Mouse (Mus musculus) ovary, postnatal 10 days (tissue): ENCODE data around the gene Gm9376.

Experiments
- DNase-seq: peaks from one replicate; pipeline ENCODE4 v3.0.0; 2022; ENCODE audit warnings: low spot score

The Gm9376 gene

GRCm38 (mm10) chr14:118266660-118267059, at the start of gene Gm9376:
Gene Gm9376 (plus strand): TSS chr14:118266960.
- no peak for DNase-seq

- DNase-seq, result no peak
These were observed 45.9 kb upstream of the Gm9376 start for GRCm38 (mm10) chr14:118220885-118221284.

- DNase-seq, result no peak
These were observed 41.6 kb upstream of the Gm9376 start for GRCm38 (mm10) chr14:118225061-118225743.

GRCm38 (mm10) chr14:118225911-118226310, 40.8 kb upstream of the Gm9376 start:
- no peak for DNase-seq

- no peak for DNase-seq
These were observed 40.1 kb upstream of the Gm9376 start for GRCm38 (mm10) chr14:118226471-118227155.

GRCm38 (mm10) chr14:118232381-118232970, 34.3 kb upstream of the Gm9376 start:
- no peak for DNase-seq

GRCm38 (mm10) chr14:118233786-118234540, 32.8 kb upstream of the Gm9376 start:
- DNase-seq, result no peak

GRCm38 (mm10) chr14:118234541-118235210, 32.1 kb upstream of the Gm9376 start:
- no peak for DNase-seq

GRCm38 (mm10) chr14:118235361-118235972, 31.3 kb upstream of the Gm9376 start:
- DNase-seq, result no peak

- DNase-seq, result no peak
These were observed 30.5 kb upstream of the Gm9376 start for GRCm38 (mm10) chr14:118235973-118236885.

- DNase-seq, result no peak
These were observed 29.9 kb upstream of the Gm9376 start, which contains the start of gene Sox21 for GRCm38 (mm10) chr14:118236886-118237289. Gene Sox21 (minus strand): TSS chr14:118237030.

- DNase-seq, result no peak
These were observed 29.0 kb upstream of the Gm9376 start for GRCm38 (mm10) chr14:118237786-118238185.

GRCm38 (mm10) chr14:118239351-118239750, 27.4 kb upstream of the Gm9376 start:
- DNase-seq, result no peak

GRCm38 (mm10) chr14:118241416-118241815, 25.3 kb upstream of the Gm9376 start:
- no peak for DNase-seq

- DNase-seq, result no peak
These were observed 13.4 kb upstream of the Gm9376 start for GRCm38 (mm10) chr14:118253381-118253780.

GRCm38 (mm10) chr14:118268849-118269248, 2.1 kb downstream of the Gm9376 start:
- DNase-seq, result no peak

GRCm38 (mm10) chr14:118272594-118273555, 6.1 kb downstream of the Gm9376 start:
- no peak for DNase-seq

- no peak for DNase-seq
These were observed 11.1 kb downstream of the Gm9376 start for GRCm38 (mm10) chr14:118277704-118278498.
